Mouse (Mus musculus) adrenal gland, postnatal 10 days (tissue): Measurements from ENCODE around the gene Arhgdig. TPM values are rescaled to one million over a fixed set of nuclear protein-coding genes. Genes with fewer than 3 reads are reported as not detected.

Source experiments
- total RNA-seq, 2 experiments: library from RNA; stranded (reverse); gene quantifications; 2 replicates each; pipeline ENCODE4 v1.2.3; 2021

Gene Arhgdig
- total RNA-seq, 2 experiments from 2014 or later, result 8.6 to 15.8 TPM

Other genes starting within 250 kb of the Arhgdig start
- gene Capn15, start 222.0 kb downstream of the Arhgdig start, total RNA-seq, result 10 to 100 TPM; 15.8 to 16.2 TPM
- 10 to 100 TPM; 15.3 to 23.8 TPM for gene Rab11fip3, start 138.2 kb downstream of the Arhgdig start, total RNA-seq
- 10 to 100 TPM; 50.4 to 63.7 TPM for gene Decr2, start 117.4 kb downstream of the Arhgdig start, total RNA-seq
- 1 to 10 TPM; 4.5 to 6.5 TPM for gene Nme4, start 112.2 kb downstream of the Arhgdig start, total RNA-seq
- 1 to 10 TPM; 4.2 to 4.9 TPM for gene Tmem8, start 94.5 kb downstream of the Arhgdig start, total RNA-seq
- gene Mrpl28, start 84.3 kb downstream of the Arhgdig start, total RNA-seq, result 100 to 1,000 TPM; 100 to 101 TPM
- gene Axin1, start 69.1 kb downstream of the Arhgdig start, total RNA-seq, result 10 to 100 TPM; 35.0 to 38.9 TPM
- 1 to 10 TPM; 1.4 to 2.2 TPM for gene Pdia2, start 8.7 kb downstream of the Arhgdig start, total RNA-seq
- gene Rgs11, start 4.8 kb downstream of the Arhgdig start, total RNA-seq, result 10 to 100 TPM in 1 of 2 experiments, 1 to 10 TPM in 1; 8.7 to 21.2 TPM
- gene Fam234a, start 36.5 kb upstream of the Arhgdig start, total RNA-seq, result 100 to 1,000 TPM in 1 of 2 experiments, 10 to 100 TPM in 1; 91.9 to 103 TPM
- gene Luc7l, start 45.1 kb upstream of the Arhgdig start, total RNA-seq, result 10 to 100 TPM; 44.7 to 62.8 TPM
- 10 to 100 TPM; 43.6 to 44.0 TPM for gene Neurl1b, start 207.0 kb upstream of the Arhgdig start, total RNA-seq